Mouse (Mus musculus) layer of hippocampus, adult 8-10 months (tissue): ENCODE measurements around the gene Vangl1. TPM values are rescaled to one million over a fixed set of nuclear protein-coding genes. Genes with fewer than 3 reads are reported as not detected.

ENCODE experiments used
- DNase-seq, 2 experiments: peaks; one replicate each; pipeline ENCODE4 v3.0.0; 2022; ENCODE audit warnings: low spot score in 2 of 2
- total RNA-seq, 4 experiments: library from RNA; stranded (reverse); gene quantifications; 2 replicates each; pipeline ENCODE4 v1.2.4; 2022

The Vangl1 gene
- total RNA-seq, 4 experiments from 2014 or later, result 5.1 to 8.7 (median 5.4) TPM

DNA sequence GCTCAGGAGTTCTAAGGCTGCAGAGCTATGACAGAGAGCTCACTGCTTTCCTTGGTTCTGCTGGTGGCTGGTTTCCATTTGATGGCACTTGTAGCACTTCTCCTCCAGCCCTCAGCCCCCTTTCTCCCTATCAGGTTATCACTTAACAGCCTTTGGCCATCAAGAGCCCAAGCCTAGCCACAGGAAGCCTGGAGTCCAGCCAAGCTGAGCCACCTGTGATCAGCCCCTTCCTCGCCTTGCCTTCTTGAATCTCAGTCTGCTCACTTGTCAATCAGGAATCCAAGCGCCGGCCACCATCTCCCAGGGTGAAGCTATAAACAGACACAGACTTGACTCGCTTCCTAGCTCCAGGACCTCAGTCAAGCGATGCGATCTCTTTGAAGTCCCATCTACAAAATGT is 6.0 kb downstream of the Vangl1 start:
- DNase-seq, result no peak

DNA sequence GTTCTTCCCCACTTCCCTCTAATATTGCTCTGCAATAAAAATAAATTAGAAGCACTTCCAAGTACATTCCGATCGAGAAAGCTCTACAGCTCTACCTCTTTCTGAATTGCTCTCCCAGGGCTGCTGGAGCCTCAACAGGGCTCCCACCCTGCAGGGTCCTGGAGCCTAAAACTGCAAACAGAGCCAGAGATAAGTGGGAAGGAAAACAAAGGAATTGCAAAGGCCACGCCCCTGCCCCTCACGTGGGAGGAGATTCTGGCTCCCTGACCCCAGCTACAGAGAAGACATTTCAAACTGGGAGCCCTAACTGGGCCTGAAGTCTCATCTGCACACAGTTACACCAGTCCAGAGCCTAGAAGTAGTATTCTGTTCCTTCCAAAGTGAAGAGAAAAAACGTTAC is 6.7 kb downstream of the Vangl1 start:
- no peak for DNase-seq

DNA sequence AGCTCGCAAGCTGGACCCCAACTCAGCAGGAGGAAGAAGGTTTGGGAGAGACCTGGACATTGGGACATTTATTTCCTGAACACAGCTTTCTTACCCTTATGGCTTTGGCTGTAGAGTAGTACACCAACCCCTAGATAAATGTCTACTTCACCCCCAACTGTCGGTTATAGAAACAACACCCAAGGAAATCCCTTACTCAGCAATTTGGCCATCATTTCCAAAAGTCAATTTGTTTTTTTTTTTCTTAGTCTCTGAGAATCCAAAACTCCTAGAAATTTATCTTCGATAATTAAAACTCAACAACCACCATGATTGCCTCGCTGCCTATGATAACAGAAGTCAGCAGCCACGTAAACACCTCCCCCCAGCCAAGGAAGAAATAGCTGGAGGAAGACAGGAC is 7.3 kb downstream of the Vangl1 start:
- no peak for DNase-seq

DNA sequence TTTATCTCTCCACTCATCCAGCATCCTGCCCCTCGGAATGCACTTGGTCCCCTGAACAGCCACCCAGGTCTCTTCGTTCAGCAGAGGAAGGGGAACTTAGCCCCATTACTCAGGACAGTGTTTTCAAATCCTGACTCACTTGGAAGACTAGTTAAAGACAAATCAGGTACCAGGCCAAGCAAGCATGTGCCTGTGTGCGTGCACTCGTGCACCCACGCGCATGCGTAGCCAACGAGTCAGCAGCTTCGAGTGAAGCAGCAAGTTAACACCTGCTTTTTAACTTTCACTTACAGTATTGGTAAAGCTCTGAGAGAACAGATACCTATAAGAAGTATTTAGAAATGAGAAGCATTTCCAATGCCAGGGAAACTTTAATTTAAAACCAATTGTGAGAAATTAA is 8.3 kb downstream of the Vangl1 start:
- no peak for DNase-seq

DNA sequence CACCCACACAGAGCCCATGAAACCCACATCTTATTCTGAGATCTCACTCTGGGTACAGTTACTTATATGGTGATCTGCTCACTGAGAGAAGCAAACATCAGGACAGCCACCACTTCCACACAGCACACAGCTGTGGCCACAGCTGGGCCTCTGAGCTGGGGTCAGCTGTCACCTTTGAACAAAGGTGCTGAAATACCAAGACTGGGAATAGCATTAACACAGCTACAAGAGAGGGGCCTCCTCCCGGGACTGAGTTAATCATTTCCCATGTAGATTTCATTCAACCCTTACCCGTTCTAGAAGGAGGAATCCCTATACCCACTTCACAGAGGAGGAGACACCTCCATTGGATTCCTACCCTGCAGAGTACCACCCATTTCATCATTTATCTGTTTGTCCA is 8.7 kb downstream of the Vangl1 start:
- DNase-seq, result no peak

DNA sequence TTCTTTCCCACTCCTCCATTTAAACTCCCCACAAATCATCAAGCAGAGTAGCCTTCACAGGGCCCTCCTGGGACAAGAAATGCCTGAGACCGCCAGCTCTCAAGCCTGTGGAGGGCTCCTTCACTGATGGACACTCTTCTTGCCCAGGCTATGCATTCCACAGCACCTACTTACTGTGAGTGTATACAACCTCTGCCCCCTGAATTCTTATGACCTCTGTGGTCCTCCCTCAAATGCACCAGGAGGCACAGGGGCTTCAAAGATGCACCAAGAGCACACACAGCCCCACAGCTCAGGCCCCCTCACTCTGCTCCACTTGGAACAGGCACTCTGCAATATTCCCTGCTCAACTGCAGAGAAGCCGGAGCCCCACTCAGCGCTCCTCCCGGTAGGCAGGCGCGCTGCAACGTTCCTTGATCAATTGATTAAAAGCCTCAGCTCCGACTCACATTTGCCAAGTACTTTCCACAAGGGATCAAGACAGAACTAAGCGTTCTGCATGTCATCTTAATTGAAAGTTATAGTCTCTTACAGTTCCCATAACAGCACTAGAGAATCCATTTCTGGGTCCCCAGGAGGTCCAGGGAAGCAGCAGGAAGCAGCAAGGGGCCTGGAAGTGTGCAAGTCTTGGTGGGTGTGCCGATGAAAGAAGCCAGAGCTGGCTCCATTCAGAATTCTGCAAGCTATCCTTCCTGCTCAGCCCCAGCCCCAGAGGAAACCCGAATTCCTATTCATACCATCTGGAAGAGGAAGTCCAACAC is 10.0 kb downstream of the Vangl1 start:
- DNase-seq, result no peak

DNA sequence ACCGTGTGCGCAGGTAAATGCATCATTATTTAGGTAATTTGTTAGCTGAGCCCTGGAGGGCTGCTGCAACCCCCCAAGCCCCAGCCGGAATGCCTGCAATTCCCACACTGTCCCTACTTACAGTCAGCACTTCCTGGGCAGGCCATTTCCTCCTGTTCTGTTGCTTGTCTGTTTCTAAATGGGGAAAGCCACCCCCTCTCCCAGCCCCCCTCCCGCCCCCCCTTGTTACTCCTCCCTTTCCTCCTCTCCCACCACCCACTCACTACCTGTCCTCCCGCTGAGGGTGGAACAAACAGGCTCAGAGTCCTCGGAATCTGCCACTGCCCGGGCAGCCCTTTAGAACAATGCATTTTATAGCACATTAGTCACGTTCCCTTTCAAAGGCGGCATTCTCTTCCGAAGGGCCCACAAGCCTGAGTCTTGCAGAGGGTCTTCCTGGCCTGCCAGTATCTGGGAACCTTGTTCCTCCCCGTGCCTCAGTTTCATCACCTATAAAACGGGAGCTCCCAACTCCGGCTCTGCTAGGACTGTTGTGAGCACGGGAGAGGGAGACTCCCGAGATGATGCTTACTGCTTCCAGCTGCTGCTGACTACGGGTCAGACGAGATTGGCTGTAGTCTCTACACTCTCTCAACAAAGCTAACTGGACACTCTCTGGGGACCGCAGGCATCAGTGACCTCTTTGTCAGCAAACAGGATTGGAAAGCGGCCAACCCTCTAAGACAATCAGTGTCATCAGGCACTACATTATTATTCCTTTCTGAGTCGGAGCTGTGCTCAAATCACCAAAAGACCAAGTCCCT is 10.8 kb downstream of the Vangl1 start:
- DNase-seq, result no peak

DNA sequence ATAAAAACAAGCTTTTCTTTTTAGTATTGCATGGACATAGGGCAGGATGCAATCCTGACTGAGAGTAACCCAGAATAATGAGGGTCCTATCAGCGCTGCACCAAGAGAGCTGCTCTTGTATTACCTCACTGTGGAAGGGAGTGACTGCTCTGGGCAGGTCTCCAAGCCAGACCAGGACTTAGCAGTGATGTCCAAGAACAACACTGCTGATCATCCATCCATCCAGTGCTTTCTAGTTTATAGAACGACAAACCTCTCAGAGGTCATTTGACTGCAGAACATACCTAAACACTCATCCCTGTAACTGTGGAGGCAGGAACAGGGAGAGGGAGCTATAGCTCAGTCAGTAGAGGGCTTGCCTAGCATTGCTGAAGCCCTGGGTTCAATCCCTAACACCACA is 11.9 kb downstream of the Vangl1 start:
- DNase-seq, result no peak

DNA sequence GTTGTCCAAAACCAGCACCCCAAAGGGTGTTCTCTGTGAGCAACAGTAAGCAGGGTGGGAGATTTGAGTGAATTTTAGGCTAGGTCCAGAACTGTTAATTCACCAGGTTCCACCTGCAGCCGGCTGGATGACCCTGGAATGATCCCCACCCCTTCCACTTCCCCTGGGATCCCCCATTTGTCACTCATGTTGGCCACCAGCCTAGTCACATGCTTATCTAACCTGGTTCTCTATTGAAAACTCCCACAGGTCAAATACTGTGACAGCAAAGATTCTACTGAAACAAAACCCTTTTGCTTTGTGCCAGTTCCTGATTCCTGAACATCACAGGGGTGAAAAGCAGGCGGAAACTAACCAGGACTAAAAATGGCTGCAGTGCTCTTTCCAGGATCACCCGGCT is 12.9 kb downstream of the Vangl1 start:
- DNase-seq, result no peak

DNA sequence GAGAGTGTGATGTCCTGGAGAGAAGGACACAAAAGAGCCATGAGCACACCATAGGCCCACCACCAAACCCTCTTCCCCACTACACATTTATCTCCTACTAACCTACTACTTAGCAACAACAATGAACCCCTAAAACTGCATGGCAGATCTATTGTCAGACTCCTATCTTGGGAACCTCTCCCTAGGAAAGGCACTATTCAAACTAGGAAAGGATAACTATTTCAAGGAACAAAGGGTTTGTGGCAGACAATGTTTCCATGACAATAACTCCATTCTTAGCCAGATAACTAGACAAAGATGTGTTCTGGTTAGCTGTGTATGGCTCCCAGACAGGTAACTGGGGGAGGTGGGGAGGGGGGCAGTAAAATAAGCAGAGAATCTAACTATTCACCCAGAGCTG is 13.9 kb downstream of the Vangl1 start:
- DNase-seq, result no peak

DNA sequence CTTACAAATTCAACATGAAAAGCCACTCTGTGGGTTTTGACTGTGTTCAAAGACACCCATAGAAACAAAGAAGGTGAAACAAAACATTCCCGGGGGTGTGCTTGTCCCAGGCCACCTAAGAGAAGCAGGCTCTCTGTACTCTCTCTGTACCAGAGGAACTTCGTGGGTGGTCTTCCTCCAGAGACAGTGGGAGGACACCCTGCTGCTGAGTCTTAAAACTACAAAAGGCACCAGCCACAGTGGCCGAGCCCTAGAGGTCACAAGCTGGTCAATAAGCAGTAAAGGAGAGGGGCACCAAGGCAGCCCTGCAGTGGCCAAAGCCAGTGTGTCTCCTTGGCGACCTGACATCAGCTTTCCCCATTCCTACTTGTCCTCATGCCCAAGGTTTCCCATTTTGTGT is 14.5 kb downstream of the Vangl1 start:
- no peak for DNase-seq

DNA sequence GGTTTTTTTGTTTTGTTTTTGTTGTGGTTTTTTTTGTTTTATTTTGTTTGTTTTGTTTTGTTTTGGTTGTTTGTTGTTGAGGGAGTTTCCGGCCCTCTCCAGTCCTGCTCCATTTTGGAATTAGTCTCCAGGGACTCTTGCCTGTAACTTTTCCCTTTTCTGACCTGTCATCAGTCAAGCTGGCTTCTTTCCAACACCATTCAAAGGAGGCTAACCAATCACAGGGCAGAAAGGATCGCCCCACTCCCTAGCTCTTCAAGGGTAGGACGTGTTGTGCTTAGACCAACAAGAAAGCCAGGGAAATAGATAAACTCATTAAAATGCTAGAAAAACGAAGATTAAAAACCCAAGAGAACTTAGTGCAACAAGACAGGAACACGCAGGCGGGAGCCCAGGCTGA is 15.5 kb downstream of the Vangl1 start:
- no peak for DNase-seq

DNA sequence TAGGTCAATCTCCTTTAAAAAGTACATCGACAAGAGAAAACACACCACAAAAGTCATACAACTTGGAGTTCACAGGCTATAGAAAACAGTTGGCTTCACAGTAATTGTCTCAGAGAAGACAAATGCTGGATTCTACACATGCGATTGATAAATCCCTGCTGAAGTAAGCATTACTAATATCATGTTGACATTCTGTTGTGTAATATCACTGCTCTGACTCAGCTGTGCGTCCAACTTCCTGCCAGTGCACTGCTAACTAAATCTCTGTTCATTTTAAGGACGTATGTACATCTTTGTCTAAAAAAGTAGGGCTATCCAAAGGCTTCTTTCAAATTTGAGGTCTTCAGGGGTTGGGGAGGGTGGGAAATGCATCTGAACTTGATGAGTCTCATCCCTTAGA is 17.1 kb downstream of the Vangl1 start:
- no peak for DNase-seq

DNA sequence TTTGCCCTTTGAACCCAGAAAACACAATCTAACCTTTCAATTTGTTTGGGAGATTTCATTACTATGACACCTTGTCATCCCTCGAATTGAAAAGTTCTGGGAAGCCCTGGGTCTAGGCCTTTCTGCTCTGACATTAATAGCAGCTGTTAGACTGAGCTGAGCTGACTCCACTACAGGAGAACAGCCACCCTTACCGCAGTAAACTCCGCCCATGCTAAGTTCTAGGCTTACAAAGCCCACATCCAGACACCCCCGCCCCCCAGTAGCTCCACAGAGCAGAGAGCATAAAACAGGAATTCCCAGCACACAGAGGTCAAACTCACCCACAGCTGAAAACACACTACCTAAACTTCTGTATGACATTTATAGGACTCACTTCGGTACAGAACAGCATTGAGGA is 19.8 kb downstream of the Vangl1 start:
- no peak for DNase-seq

DNA sequence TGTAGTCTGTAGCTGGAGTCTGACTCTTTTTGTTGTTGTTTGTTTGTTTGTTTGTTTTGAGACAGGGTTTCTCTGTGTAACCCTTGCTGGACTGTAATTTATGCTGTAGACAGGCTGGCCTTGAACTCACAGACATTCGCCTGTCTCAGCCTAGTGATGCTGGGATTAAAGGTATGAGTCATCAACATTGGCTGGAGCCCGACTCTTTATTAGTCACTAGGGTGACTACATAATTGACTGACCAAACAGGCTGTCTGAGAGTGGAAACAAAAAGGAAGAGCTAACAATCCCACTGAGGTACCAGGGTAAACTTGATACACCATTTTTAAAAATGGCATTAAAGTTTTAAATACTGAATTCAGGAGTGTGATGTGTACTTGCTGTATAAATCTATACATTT is 21.9 kb downstream of the Vangl1 start:
- no peak for DNase-seq

DNA sequence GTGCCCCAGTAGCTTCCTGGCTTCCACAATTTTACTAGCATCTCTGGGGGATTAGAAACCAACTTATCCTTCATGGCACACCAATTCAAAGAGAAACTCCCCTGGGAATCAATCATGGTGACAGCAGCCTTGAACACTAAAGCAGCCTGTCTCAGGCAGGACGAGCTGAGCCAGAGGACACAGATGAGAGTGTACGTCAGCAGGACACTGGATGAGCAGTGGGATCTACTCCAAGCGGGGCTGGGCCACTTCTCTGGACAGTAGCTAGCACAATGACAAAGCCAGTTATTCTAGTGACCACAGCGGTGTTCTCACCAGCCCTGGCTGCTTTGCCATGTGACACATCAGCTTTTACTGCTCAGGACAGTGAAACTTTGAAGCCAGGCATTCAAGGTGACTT is 23.3 kb downstream of the Vangl1 start:
- DNase-seq, result no peak

DNA sequence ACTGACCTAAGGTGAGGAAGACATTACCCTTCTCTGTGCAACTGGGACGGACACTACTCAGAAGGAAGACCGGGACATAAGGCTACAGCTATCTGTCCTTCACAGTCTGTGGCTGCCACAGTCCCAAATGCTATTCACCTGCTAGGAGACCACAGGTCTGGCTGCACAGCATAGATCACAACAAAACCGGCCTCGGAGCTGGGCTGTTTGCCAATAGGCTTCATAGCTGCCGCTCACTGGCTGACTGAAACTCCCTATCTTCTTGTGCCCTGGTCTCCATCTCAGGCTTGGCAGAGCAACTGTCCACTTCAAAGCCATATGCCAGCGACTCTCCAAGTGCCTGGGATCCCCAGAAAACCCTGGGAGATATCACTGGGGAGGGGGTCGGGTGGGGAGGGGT is 23.7 kb downstream of the Vangl1 start:
- no peak for DNase-seq

DNA sequence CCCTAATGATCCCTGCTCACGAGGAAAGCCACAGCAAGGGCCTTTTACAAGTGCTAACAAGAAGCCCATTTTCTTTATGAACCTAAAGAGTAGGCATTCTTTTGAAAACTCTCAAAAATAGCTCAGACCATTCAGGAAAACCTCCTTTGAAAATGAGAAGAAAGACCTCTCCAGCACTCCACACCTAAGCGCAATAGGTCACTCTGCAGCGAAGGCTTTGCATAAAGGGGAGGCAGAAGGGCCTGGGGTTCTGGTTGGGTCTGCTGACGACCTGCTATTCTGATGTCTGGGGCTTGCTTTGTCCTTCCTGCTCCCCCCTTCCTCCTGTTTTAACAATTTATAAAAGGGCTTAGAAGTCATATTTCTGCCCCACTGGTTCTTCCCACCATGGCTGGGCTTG is 24.6 kb downstream of the Vangl1 start:
- no peak for DNase-seq

DNA sequence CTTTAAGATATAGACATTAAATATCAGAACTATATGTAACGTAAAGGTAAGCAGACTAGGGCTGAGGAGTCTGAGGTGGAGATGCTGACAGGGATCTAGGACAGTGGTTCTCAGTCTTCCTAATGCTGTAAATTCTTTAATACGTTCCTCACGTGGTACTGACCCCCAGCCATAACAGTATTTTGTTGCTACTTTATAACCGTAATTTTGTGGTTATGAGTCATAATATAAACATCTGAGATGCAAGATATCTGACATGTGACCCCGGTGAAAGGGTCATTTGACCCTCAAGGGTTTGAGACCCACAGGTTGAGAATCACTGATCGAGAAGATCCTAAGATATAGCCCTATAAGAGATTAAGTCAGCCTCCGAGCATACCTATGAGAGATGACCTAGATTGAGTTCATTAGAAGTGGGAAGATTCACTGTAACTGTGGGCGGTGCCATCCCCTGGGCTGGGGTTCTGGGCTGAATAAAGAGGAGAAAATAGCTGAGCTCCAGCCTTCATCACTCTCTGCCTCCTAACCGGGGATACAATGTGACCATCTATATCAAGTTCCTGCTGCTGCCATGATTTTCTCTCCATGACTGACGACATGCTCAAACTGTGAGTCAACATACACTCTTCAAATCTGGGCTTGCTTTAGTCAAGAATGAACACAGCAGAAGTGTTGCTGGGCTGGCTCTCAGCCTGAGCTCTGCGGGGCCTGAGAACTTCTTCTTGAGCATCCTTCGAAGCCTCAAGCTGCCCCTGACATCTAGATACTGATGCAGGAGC is 26.5 kb downstream of the Vangl1 start:
- DNase-seq, result no peak

DNA sequence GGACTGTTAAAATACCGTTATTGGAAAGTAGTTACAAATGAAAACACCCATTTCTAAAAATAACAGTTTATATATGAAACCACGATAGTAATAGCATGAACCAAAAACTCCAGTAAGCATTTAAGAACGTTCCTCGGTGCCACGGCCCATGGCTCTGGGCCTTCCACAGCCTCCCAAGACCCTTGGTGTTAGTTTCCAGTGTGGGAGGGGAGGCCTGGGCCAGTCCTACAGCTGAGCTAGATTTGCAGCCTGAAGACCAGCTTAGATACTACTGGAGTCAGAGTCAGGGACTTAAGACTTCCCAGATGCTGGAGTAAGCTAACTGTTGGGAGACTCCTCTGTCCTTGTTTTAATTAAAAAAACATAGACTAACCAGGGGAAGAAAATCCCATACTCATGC is 28.4 kb downstream of the Vangl1 start:
- DNase-seq, result no peak

DNA sequence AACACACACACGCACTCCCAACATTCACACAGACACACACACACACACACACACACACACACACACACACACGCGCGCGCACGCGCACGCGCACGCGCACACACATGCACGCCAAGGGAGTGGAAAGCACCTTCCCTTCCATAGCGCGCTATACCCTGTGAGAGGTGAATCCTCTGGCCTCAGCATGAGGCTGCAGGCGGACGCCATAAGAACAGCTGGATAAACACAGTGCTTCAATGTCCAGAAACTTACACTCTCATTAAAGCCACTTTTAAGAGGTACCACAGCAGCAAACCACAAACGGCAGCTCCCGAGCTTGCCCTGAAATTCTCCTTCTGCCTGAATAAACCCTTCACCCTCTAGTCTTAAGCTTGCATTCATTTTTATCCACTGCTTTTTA is 28.8 kb downstream of the Vangl1 start:
- no peak for DNase-seq

DNA sequence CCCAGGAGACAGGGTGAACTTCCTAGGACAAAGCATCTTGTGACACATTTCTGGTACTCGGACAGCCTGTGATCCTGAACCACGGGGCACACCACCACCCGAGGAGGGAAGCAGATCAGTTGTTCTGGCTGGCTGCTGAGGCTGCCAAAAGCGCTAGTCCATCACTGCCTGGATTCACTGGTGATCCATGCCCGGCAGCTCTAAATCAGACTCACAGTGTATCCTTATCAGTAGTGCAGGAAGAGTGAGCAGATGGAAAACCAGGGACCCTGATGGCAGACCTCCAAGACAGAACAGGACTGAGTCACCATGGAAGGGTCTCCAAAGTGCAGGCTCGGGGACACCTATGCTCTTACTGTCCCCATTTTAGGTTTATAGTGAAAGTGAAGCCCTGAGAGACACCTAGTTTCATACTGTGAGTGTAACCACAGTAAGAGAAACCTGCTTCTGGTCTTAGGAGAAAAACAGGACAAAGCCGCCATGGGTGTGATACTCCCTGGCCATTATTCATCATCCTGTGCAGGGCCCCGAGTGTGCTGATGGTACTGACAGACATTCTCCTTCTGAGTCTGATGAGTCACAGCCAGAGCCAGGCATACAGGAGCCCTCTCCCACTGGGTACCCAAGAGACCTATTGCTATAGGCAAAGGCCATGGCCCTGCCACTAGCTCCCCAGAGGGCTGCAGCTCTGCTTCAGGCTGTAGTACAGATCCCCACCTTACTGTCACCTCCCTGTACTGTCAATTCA is 30.2 kb downstream of the Vangl1 start:
- no peak for DNase-seq
